Mouse (Mus musculus) forebrain, embryonic 10.5 days (tissue): ENCODE results near the gene Srarp. TPM values are rescaled to one million over a fixed set of nuclear protein-coding genes. Genes with fewer than 3 reads are reported as not detected.

ENCODE experiments used
- DNase-seq: peaks from one replicate; pipeline ENCODE4 v3.0.0-alpha.2; 2017; ENCODE audit warnings: low spot score; ENCODE audit errors: extremely low spot score
- H3K27ac ChIP-seq: fragments of 300-500 bp; sonication (generic); 2 replicates; pipeline ENCODE4 v1.5.1; 2016; ENCODE audit warnings: mild to moderate bottlenecking
- H3K27me3 ChIP-seq: fragments of 300-500 bp; sonication (generic); 2 replicates; pipeline ENCODE4 v1.6.1; 2016; ENCODE audit warnings: mild to moderate bottlenecking; ENCODE audit not compliant: poor library complexity, severe bottlenecking
- H3K36me3 ChIP-seq: fragments of 300-500 bp; sonication (generic); replicated peaks from 2 replicates; pipeline ENCODE4 v1.6.1; 2016; ENCODE audit warnings: mild to moderate bottlenecking, moderate library complexity
- H3K4me1 ChIP-seq: fragments of 300-500 bp; sonication (generic); 2 replicates; pipeline ENCODE4 v1.6.1; 2016
- H3K4me3 ChIP-seq: fragments of 300-500 bp; sonication (generic); 2 replicates; pipeline ENCODE4 v1.5.1; 2016; ENCODE audit warnings: mild to moderate bottlenecking, moderate library complexity
- H3K9me3 ChIP-seq: fragments of 300-500 bp; sonication (generic); 2 replicates; pipeline ENCODE4 v1.6.1; 2016; ENCODE audit warnings: mild to moderate bottlenecking, moderate library complexity
- WGBS: fragments of 180-500 bp; shearing (Covaris S2); methylation state at CpG from one replicate; pipeline ENCODE4 v1.1.7; 2016; 5-methylcytosine and 5-hydroxymethylcytosine counted together
- polyA plus RNA-seq: library from polyadenylated mRNA; unstranded; fragments of >200 nt; fragmentation: Nextera tagmentation; extraction: Ambion mirVana; gene quantifications from 2 replicates; pipeline ENCODE4 v1.2.1, GENCODE M21; 2016

Gene Srarp
- polyA plus RNA-seq: not detected in 2 replicates

- H3K9me3 ChIP-seq: no peaks in the 10 kb centered on the region
- H3K36me3 ChIP-seq: no peaks in the 10 kb centered on the region
- no peak for DNase-seq
- H3K4me3 ChIP-seq: no peak within 1 kb of the TSS
- peaks cover 3% of the 10 kb centered on the region; the same call in 1 of the 2 replicates for H3K4me1 ChIP-seq
- no peak within 1 kb of the TSS for H3K27ac ChIP-seq
- WGBS: 92% methylated on average over 1 of the region's 1 CpGs
- no peaks in the 10 kb centered on the region; the same call in 1 of the 2 replicates for H3K27me3 ChIP-seq
Observed at GRCm38 (mm10) chr4:141435974-141436373, at the start of gene Srarp. Srarp (minus strand) TSS chr4:141436105.

DNA sequence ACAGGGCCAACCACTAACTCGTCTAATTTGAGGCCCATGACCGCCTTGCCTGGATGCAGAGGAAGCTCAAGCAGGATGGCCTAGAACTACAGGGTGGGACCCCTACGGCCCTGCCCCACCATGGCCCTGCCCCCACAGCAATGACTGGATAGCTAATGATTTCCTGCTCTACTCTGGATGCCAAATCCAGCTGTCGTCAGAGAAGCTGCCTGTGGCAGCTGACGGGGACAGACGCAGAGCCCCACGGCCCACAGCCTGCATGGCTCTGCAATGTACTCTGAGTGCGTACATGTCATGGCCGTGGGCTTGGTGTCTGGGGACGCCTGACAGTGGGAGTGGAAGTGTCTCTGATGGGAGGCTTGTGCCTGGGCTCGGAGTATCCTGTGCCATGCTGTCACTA, 48.2 kb upstream of the Srarp start:
- DNase-seq: no peak
- peaks cover 100% of the 10 kb centered on the region for H3K36me3 ChIP-seq
- H3K27ac ChIP-seq: no peak overlapping the region
- H3K9me3 ChIP-seq: no peaks in the 10 kb centered on the region; the same call in 1 of the 2 replicates
- H3K4me1 ChIP-seq: no peaks in the 10 kb centered on the region
- H3K27me3 ChIP-seq: no peaks in the 10 kb centered on the region
- WGBS: 89% methylated on average over 11 of the region's 11 CpGs
- no peak overlapping the region for H3K4me3 ChIP-seq

GRCm38 (mm10) chr4:141479411-141479810, 43.5 kb upstream of the Srarp start:
- peaks cover 100% of the 10 kb centered on the region for H3K36me3 ChIP-seq
- no peak for DNase-seq

DNA sequence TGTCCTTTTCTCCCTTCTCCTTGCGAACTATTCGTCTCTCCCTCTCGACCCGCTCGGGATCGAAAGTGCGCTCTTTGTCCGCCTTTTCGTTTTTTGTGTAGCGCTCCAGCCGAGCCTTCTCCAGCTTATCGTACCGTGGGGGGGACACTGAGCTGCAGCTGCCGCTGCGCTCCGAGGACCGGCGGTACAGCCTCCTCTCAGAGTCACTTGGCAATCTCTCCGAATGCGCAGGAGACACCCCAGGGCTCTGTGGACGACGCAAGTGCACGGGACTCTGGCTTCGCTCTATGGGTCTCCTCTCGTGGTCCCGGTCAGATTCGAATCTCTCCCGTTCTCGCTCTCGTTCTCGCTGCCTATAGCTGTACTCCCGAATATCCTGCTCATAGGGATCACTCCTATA, 42.9 kb upstream of the Srarp start:
- Histone ChIP-seq H3K27me3 (no peaks in the 10 kb centered on the region), H3K4me1 (no peaks in the 10 kb centered on the region), H3K36me3 (peaks cover 100% of the 10 kb centered on the region), H3K27ac (no peak overlapping the region), H3K9me3 (no peaks in the 10 kb centered on the region), H3K4me3 (no peak overlapping the region)
- WGBS: 95% methylated on average over 32 of the region's 32 CpGs
- no peak for DNase-seq

More at GRCm38 (mm10) chr4:141479411-141479810, 43.5 kb upstream of the Srarp start:
- H3K9me3 ChIP-seq: no peaks in the 10 kb centered on the region
- no peaks in the 10 kb centered on the region for H3K4me1 ChIP-seq
- H3K27me3 ChIP-seq: no peaks in the 10 kb centered on the region
- WGBS: 93% methylated on average over 8 of the region's 8 CpGs
- H3K4me3 ChIP-seq: no peak overlapping the region
- H3K27ac ChIP-seq: no peak overlapping the region

GRCm38 (mm10) chr4:141478225-141478624, 42.3 kb upstream of the Srarp start:
- no peak overlapping the region for H3K27ac ChIP-seq
- no peak for DNase-seq
- no peak overlapping the region for H3K4me3 ChIP-seq
- H3K9me3 ChIP-seq: no peaks in the 10 kb centered on the region
- WGBS: 94% methylated on average over 23 of the region's 23 CpGs
- no peaks in the 10 kb centered on the region for H3K27me3 ChIP-seq
- H3K4me1 ChIP-seq: no peaks in the 10 kb centered on the region
- H3K36me3 ChIP-seq: peaks cover 100% of the 10 kb centered on the region

GRCm38 (mm10) chr4:141477681-141478102, 41.8 kb upstream of the Srarp start:
- peaks cover 100% of the 10 kb centered on the region for H3K36me3 ChIP-seq
- no peaks in the 10 kb centered on the region for H3K4me1 ChIP-seq
- H3K4me3 ChIP-seq: no peak overlapping the region
- H3K27ac ChIP-seq: no peak overlapping the region
- H3K9me3 ChIP-seq: no peaks in the 10 kb centered on the region
- WGBS: 96% methylated on average over 16 of the region's 16 CpGs
- DNase-seq: no peak
- H3K27me3 ChIP-seq: no peaks in the 10 kb centered on the region

GRCm38 (mm10) chr4:141474431-141474830, 38.5 kb upstream of the Srarp start:
- peaks cover 100% of the 10 kb centered on the region for H3K36me3 ChIP-seq
- H3K27me3 ChIP-seq: no peaks in the 10 kb centered on the region
- no peaks in the 10 kb centered on the region for H3K4me1 ChIP-seq
- DNase-seq: no peak
- 94% methylated on average over 19 of the region's 19 CpGs for WGBS
- H3K4me3 ChIP-seq: no peak overlapping the region
- H3K27ac ChIP-seq: no peak overlapping the region
- peaks cover 5% of the 10 kb centered on the region; the same call in 1 of the 2 replicates for H3K9me3 ChIP-seq

DNA sequence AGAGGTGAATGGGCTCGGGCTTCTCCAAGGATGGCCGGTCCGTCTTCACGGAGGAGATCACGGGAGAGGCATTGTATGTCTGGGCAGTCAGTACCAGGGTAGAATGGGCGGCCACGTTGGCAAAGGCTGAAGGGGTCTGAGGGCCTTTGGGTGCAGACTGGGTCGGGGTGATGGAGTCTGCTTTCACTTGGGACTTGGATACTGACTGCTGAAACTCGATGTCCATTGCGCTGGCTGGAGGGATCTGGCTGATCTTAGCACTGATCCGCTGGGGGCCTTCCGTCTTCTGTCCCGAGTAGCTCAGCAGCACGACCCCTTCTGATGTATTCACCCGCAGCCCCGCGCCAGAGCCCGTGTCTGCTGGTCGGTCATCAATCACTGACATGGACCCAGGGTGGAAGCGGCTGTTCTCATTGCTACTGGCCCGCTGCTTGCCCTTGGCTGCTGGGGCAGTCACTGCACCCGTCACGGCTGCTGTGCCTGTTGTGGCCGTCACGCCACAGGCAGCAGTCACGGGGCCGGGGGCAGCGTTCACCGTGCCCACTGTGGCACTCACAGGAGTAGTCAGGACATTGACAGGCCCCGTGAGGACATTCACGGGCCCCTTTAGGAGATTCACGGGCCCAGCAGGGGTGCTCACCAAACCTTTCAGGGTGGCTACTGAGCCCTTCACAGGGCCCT, 36.9 kb upstream of the Srarp start:
- no peaks in the 10 kb centered on the region for H3K27me3 ChIP-seq
- DNase-seq: no peak
- H3K27ac ChIP-seq: no peak overlapping the region
- H3K36me3 ChIP-seq: peaks cover 99% of the 10 kb centered on the region
- peaks cover 5% of the 10 kb centered on the region; the same call in 1 of the 2 replicates for H3K9me3 ChIP-seq
- WGBS: 94% methylated on average over 32 of the region's 32 CpGs
- no peaks in the 10 kb centered on the region for H3K4me1 ChIP-seq
- H3K4me3 ChIP-seq: no peak overlapping the region

GRCm38 (mm10) chr4:141471491-141471890, 35.6 kb upstream of the Srarp start:
- no peak overlapping the region for H3K27ac ChIP-seq
- no peak for DNase-seq
- H3K27me3 ChIP-seq: no peaks in the 10 kb centered on the region
- no peaks in the 10 kb centered on the region for H3K4me1 ChIP-seq
- H3K36me3 ChIP-seq: peaks cover 99% of the 10 kb centered on the region
- peaks cover 5% of the 10 kb centered on the region; the same call in 1 of the 2 replicates for H3K9me3 ChIP-seq
- H3K4me3 ChIP-seq: no peak overlapping the region
- 95% methylated on average over 16 of the region's 16 CpGs for WGBS

DNA sequence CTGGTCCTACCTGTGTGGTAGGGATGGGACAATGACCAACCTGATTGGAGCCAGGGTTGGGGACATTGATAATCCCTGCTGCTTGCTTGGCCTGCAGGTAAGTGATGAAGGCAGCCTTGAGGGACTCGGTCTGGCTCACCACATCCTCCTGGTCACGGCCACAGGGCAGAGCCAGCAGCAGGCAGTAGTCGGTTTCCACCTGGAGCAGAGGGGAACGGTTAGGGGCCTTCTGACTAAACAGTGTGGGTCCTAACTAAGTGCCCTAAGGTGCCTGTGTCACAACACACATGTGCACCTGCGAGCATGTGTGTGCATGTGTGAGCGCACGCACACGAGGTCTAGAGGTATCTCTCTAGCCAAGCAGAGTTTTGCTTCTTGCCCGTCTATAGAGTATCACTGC, 33.4 kb upstream of the Srarp start:
- no peak overlapping the region for H3K4me3 ChIP-seq
- H3K27ac ChIP-seq: no peak overlapping the region
- no peaks in the 10 kb centered on the region for H3K27me3 ChIP-seq
- peaks cover 99% of the 10 kb centered on the region for H3K36me3 ChIP-seq
- no peak for DNase-seq
- no peaks in the 10 kb centered on the region for H3K4me1 ChIP-seq
- H3K9me3 ChIP-seq: peaks cover 5% of the 10 kb centered on the region; the same call in 1 of the 2 replicates
- WGBS: 92% methylated on average over 9 of the region's 9 CpGs

DNA sequence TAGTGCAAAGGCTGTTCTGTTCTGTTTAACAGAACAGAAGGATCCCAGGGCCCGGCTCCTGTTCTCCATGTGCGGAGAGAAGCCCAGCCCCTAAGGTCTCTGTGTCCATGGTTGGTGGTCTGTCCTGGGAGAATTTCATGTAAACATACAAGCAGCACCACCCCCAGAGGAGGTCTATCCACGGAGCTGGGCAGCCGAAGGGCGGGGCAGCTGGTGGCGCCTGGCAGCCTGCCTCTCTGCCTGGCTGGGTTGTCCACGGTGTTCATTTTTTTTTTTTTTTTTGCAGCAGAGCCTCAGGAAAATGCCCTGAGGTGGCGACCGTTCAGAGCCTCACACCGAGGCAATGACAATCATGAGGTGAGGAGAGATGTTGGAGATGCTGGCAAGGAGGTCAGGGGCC, 32.7 kb upstream of the Srarp start:
- H3K36me3 ChIP-seq: peaks cover 99% of the 10 kb centered on the region
- no peak overlapping the region for H3K4me3 ChIP-seq
- no peak for DNase-seq
- no peak overlapping the region for H3K27ac ChIP-seq
- H3K4me1 ChIP-seq: no peaks in the 10 kb centered on the region
- peaks cover 5% of the 10 kb centered on the region; the same call in 1 of the 2 replicates for H3K9me3 ChIP-seq
- H3K27me3 ChIP-seq: no peaks in the 10 kb centered on the region
- WGBS: 85% methylated on average over 10 of the region's 10 CpGs

- WGBS: 80% methylated on average over 6 of the region's 6 CpGs
- H3K9me3 ChIP-seq: peaks cover 5% of the 10 kb centered on the region; the same call in 1 of the 2 replicates
- H3K36me3 ChIP-seq: peaks cover 99% of the 10 kb centered on the region
- H3K27me3 ChIP-seq: no peaks in the 10 kb centered on the region
- no peak overlapping the region for H3K4me3 ChIP-seq
- DNase-seq: no peak
- no peak overlapping the region for H3K27ac ChIP-seq
- no peaks in the 10 kb centered on the region for H3K4me1 ChIP-seq
Observed at GRCm38 (mm10) chr4:141467581-141467927, 31.6 kb upstream of the Srarp start.

- Histone ChIP-seq H3K27me3 (no peaks in the 10 kb centered on the region), H3K27ac (no peak overlapping the region), H3K4me1 (no peaks in the 10 kb centered on the region), H3K36me3 (peaks cover 99% of the 10 kb centered on the region), H3K9me3 (peaks cover 5% of the 10 kb centered on the region; the same call in 1 of the 2 replicates), H3K4me3 (no peak overlapping the region)
- no peak for DNase-seq
- 90% methylated on average over 15 of the region's 15 CpGs for WGBS
Observed at GRCm38 (mm10) chr4:141466844-141467580, 31.1 kb upstream of the Srarp start.
